Mouse (Mus musculus) heart, postnatal 0 days (tissue): ENCODE data around the gene Rnase11. TPM values are rescaled to one million over a fixed set of nuclear protein-coding genes. Genes with fewer than 3 reads are reported as not detected.

Experiments used
- ATAC-seq: fragments of 200-750 bp; cut with Nextera tagmentation; 2 replicates; pipeline ENCODE4 v1.8.0; 2017; ENCODE audit warnings: low read depth, moderate number of reproducible peaks, moderate library complexity; ENCODE audit not compliant: insufficient read depth
- DNase-seq: peaks from one replicate; pipeline ENCODE4 v3.0.0-alpha.2; 2016; ENCODE audit warnings: low spot score
- H3K27ac ChIP-seq: fragments of 300-500 bp; sonication (generic); 2 replicates; pipeline ENCODE4 v1.5.1; 2014; ENCODE audit warnings: low read depth, mild to moderate bottlenecking
- H3K27me3 ChIP-seq: fragments of 300-500 bp; sonication (generic); 2 replicates; pipeline ENCODE4 v1.6.1; 2014; ENCODE audit warnings: low read length, mixed read lengths; ENCODE audit not compliant: control insufficient read depth, insufficient read depth
- H3K36me3 ChIP-seq: fragments of 300-500 bp; sonication (generic); replicated peaks from 2 replicates; pipeline ENCODE4 v1.6.1; 2014; ENCODE audit warnings: low read length, mixed read lengths; ENCODE audit not compliant: control insufficient read depth, insufficient read depth
- H3K4me1 ChIP-seq: fragments of 300-500 bp; sonication (generic); 2 replicates; pipeline ENCODE4 v1.6.1; 2014; ENCODE audit warnings: antibody characterized with exemption; ENCODE audit not compliant: control insufficient read depth, insufficient read depth
- H3K4me2 ChIP-seq: fragments of 300-500 bp; sonication (generic); 2 replicates; pipeline ENCODE4 v1.6.1; 2014; ENCODE audit warnings: low read depth, mild to moderate bottlenecking, low read length, moderate library complexity
- H3K4me3 ChIP-seq: fragments of 300-500 bp; sonication (generic); 2 replicates; pipeline ENCODE4 v1.5.1; 2014; ENCODE audit warnings: low read depth, low read length
- H3K9ac ChIP-seq: fragments of 300-500 bp; sonication (generic); replicated peaks from 2 replicates; pipeline ENCODE4 v1.6.1; 2014; ENCODE audit warnings: low read depth, low read length, mixed read lengths
- H3K9me3 ChIP-seq: fragments of 300-500 bp; sonication (generic); replicated peaks from 2 replicates; pipeline ENCODE4 v1.6.1; 2016; ENCODE audit warnings: low read length; ENCODE audit not compliant: control insufficient read depth
- CTCF ChIP-seq: IDR thresholded peaks from 2 replicates; pipeline ENCODE4 v1.5.1; 2016; ENCODE audit warnings: antibody characterized with exemption, control low read depth, low read depth
- EP300 ChIP-seq: IDR thresholded peaks from 2 replicates; pipeline ENCODE4 v1.6.1; 2016; ENCODE audit warnings: antibody characterized with exemption, low read depth
- WGBS: fragments of 180-500 bp; shearing (Covaris S2); extraction: QIAGEN DNeasy Blood & Tissue Kit; methylation state at CpG from one replicate; pipeline ENCODE4 v1.1.7; 2014; 5-methylcytosine and 5-hydroxymethylcytosine counted together
- polyA plus RNA-seq: library from polyadenylated mRNA; unstranded; fragments of >200 nt; fragmentation: Nextera tagmentation; extraction: Ambion mirVana; gene quantifications from 2 replicates; pipeline ENCODE4 v1.2.1, GENCODE M21; 2015
- total RNA-seq: library from RNA; depleted of rRNA; stranded (reverse); fragments of >200 nt; gene quantifications from 2 replicates; pipeline ENCODE4 v1.2.3, GENCODE M21; 2014; ENCODE audit warnings: low replicate concordance; rRNA removed

The Rnase11 gene
- total and polyA plus RNA-seq, 2 experiments from 2014 or later, result not detected

DNA sequence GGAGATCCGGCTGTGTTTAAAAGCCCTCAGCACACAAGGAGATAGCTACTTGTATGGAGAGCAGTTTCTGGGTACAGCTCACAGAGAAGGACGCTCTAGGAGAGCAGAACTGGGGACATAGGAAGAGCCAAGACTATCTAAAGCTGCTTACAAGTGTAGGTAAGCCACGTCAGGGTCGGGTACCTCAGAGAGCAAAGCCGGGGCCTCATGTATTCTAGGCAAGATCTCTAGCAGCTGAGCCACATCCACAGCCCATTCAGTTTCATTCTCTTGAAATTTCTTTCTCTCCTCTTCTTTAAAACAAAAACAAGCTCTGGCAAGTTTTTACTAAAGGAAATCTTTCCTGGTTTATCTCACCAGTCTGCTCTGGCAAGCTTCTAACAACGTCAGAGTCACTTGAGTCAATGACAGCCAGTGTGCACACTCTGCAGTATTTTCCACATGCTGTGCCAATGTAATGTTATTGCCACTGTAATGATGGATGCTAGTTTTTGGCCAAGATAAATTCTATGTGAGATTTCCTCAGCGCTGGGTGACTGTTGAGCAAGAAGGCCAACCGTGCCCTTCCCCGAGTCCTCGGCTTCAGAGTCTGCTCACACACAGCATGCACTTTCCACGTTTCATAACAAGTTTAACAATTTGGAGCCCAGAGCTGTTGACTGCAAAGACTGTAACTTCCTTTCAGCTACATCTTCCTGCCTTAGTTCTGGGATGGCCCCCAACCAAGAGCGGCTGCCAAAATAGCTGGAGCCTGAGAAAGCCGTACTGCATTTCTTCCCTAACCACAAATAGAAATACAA is 41.8 kb downstream of the Rnase11 start:
- no peaks in the 10 kb centered on the region for H3K9me3 ChIP-seq
- ATAC-seq (peak; percentile 93), DNase-seq (peak; percentile 88)
- 0 out of 2 replicates have a peak overlapping the region, but pooled peaks have one; percentile 9 for H3K9ac ChIP-seq
- H3K27ac ChIP-seq, result peak overlapping the region; percentile 95
- WGBS, result 17% methylated on average over 13 of the region's 13 CpGs
- no peaks in the 10 kb centered on the region for H3K27me3 ChIP-seq
- H3K36me3 ChIP-seq, result no peaks in the 10 kb centered on the region
- H3K4me1 ChIP-seq, result peaks cover 12% of the 10 kb centered on the region; the same call in 1 of the 2 replicates
- TF ChIP-seq EP300, result no peak; the same call in 1 of the 2 replicates
- no peak for TF ChIP-seq CTCF
- peak overlapping the region; percentile 33 for H3K4me2 ChIP-seq
- H3K4me3 ChIP-seq, result no peak overlapping the region

DNA sequence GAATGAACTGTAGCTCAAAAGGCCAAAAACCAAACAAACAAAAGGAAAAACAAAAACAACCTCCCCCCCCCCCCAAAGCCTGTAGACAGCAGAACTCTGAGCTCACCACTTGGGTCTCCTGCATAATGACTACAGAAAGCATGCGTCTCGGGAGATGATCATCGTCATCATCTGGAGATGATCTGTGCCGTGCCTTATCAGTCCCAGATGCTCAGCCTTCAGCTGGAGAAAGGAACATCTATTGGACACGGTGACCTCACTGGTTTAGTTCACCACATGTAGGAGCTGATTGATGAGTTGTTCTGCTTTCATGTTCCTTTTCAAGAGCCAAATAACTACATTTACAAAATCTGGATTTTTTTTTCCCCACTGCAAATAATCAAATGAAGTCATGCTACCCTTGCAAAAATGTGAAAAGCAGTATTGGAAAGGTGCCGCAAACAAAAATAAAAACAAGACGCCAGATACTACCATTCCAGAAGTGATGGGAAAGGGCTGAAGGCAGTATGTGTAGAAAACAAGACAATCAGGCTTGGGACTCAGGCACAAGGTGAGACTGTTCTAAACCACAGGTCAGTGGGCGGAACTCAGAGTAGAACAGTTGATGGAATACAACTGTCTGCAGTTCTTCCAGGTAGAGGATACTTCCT is 42.7 kb downstream of the Rnase11 start, which contains the start of gene Rnase10:
TSS of gene Rnase10 (plus strand) at position 600 of the 650 bp plus-strand sequence.
- peak within 1 kb of the TSS; percentile 33 for H3K4me2 ChIP-seq
- WGBS, result 81% methylated on average over 8 of the region's 8 CpGs
- no peaks in the 10 kb centered on the region for H3K9me3 ChIP-seq
- 0 out of 2 replicates have a peak within 1 kb of the TSS, but pooled peaks have one; percentile 9 for H3K9ac ChIP-seq
- peak within 1 kb of the TSS; percentile 95 for H3K27ac ChIP-seq
- no peaks in the 10 kb centered on the region for H3K36me3 ChIP-seq
- H3K4me1 ChIP-seq, result peaks cover 12% of the 10 kb centered on the region; the same call in 1 of the 2 replicates
- TF ChIP-seq CTCF, result no peak
- no peak for TF ChIP-seq EP300
- no peak within 1 kb of the TSS for H3K4me3 ChIP-seq
- ATAC-seq (no peak), DNase-seq (no peak)
- H3K27me3 ChIP-seq, result no peaks in the 10 kb centered on the region

Other genes with a start within 250 kb of the Rnase11 start
- gene Ccnb1ip1, start 242.4 kb downstream of the Rnase11 start, total RNA-seq, result not detected in 2 replicates
- gene Ccnb1ip1, start 242.4 kb downstream of the Rnase11 start, polyA plus RNA-seq, result not detected in 2 replicates
- 10.7 and 11.2 TPM in 2 replicates for gene Parp2, start 242.3 kb downstream of the Rnase11 start, total RNA-seq
- gene Parp2, start 242.3 kb downstream of the Rnase11 start, polyA plus RNA-seq, result 20.4 and 24.4 TPM in 2 replicates
- gene Tep1, start 179.6 kb downstream of the Rnase11 start, total RNA-seq, result 10.8 and 29.3 TPM in 2 replicates
- 4.7 and 6.1 TPM in 2 replicates for gene Tep1, start 179.6 kb downstream of the Rnase11 start, polyA plus RNA-seq
- not detected in 2 replicates for gene Klhl33, start 152.7 kb downstream of the Rnase11 start, total RNA-seq
- 0.85 and 1.4 TPM in 2 replicates for gene Klhl33, start 152.7 kb downstream of the Rnase11 start, polyA plus RNA-seq
- 81.8 and 106 TPM in 2 replicates for gene Osgep, start 125.3 kb downstream of the Rnase11 start, total RNA-seq
- 93.3 and 96.6 TPM in 2 replicates for gene Osgep, start 125.3 kb downstream of the Rnase11 start, polyA plus RNA-seq
- 44.3 and 52.7 TPM in 2 replicates for gene Apex1, start 125.2 kb downstream of the Rnase11 start, total RNA-seq
- 70.3 and 77.2 TPM in 2 replicates for gene Apex1, start 125.2 kb downstream of the Rnase11 start, polyA plus RNA-seq
- gene Pip4p1, start 119.3 kb downstream of the Rnase11 start, total RNA-seq, result 16.6 and 39.0 TPM in 2 replicates
- 20.4 and 24.8 TPM in 2 replicates for gene Pip4p1, start 119.3 kb downstream of the Rnase11 start, polyA plus RNA-seq
- 15.7 and 22.3 TPM in 2 replicates for gene Pnp, start 119.1 kb downstream of the Rnase11 start, total RNA-seq
- gene Pnp, start 119.1 kb downstream of the Rnase11 start, polyA plus RNA-seq, result 20.5 and 22.2 TPM in 2 replicates
- gene Gm49342, start 105.6 kb downstream of the Rnase11 start, total RNA-seq, result 17.5 TPM in 1 of 2 replicates, not detected in the other
- gene Gm49342, start 105.6 kb downstream of the Rnase11 start, polyA plus RNA-seq, result not detected in 2 replicates
- 0.46 TPM in 1 of 2 replicates, not detected in the other for gene Pnp2, start 94.2 kb downstream of the Rnase11 start, total RNA-seq
- 0.27 TPM in 2 replicates for gene Pnp2, start 94.2 kb downstream of the Rnase11 start, polyA plus RNA-seq
- gene Rnase10, start 42.4 kb downstream of the Rnase11 start, total RNA-seq, result not detected in 2 replicates
- gene Rnase10, start 42.4 kb downstream of the Rnase11 start, polyA plus RNA-seq, result 0.32 and 0.38 TPM in 2 replicates
- gene Rnase9, start 8.3 kb downstream of the Rnase11 start, total RNA-seq, result not detected in 2 replicates
- gene Rnase9, start 8.3 kb downstream of the Rnase11 start, polyA plus RNA-seq, result not detected in 2 replicates
- gene Rnase12, start 7.5 kb upstream of the Rnase11 start, total RNA-seq, result not detected in 2 replicates
- gene Rnase12, start 7.5 kb upstream of the Rnase11 start, polyA plus RNA-seq, result 0.40 TPM in 1 of 2 replicates, not detected in the other
- not detected in 2 replicates for gene Olfr750, start 24.3 kb upstream of the Rnase11 start, total RNA-seq
- gene Olfr750, start 24.3 kb upstream of the Rnase11 start, polyA plus RNA-seq, result not detected in 2 replicates
- 53.3 and 58.1 TPM in 2 replicates for gene Rnase4, start 40.9 kb upstream of the Rnase11 start, total RNA-seq
- 29.1 and 32.5 TPM in 2 replicates for gene Rnase4, start 40.9 kb upstream of the Rnase11 start, polyA plus RNA-seq
- 9.3 TPM in 1 of 2 replicates, not detected in the other for gene Ang, start 41.0 kb upstream of the Rnase11 start, total RNA-seq
- gene Ang, start 41.0 kb upstream of the Rnase11 start, polyA plus RNA-seq, result 2.6 and 2.9 TPM in 2 replicates
- gene Eddm3b, start 64.3 kb upstream of the Rnase11 start, total RNA-seq, result not detected in 2 replicates
- gene Eddm3b, start 64.3 kb upstream of the Rnase11 start, polyA plus RNA-seq, result not detected in 2 replicates
- not detected in 2 replicates for gene Rnase6, start 73.7 kb upstream of the Rnase11 start, total RNA-seq
- gene Rnase6, start 73.7 kb upstream of the Rnase11 start, polyA plus RNA-seq, result 0.63 and 0.81 TPM in 2 replicates
- gene Rnase1, start 96.6 kb upstream of the Rnase11 start, total RNA-seq, result not detected in 2 replicates
- gene Rnase1, start 96.6 kb upstream of the Rnase11 start, polyA plus RNA-seq, result 0.23 and 0.67 TPM in 2 replicates
- not detected in 2 replicates for gene Rnase2b, start 112.1 kb upstream of the Rnase11 start, total RNA-seq
- not detected in 2 replicates for gene Rnase2b, start 112.1 kb upstream of the Rnase11 start, polyA plus RNA-seq
- not detected in 2 replicates for gene Ang2, start 149.0 kb upstream of the Rnase11 start, total RNA-seq
- not detected in 2 replicates for gene Ang2, start 149.0 kb upstream of the Rnase11 start, polyA plus RNA-seq
- gene Ear14, start 153.2 kb upstream of the Rnase11 start, total RNA-seq, result not detected in 2 replicates
- not detected in 2 replicates for gene Ear14, start 153.2 kb upstream of the Rnase11 start, polyA plus RNA-seq
- not detected in 2 replicates for gene Rnase2a, start 205.9 kb upstream of the Rnase11 start, total RNA-seq
- gene Rnase2a, start 205.9 kb upstream of the Rnase11 start, polyA plus RNA-seq, result not detected in 2 replicates